Comparison of ENCODE assay signal across 8 mouse cellular contexts in genomic region chr2:135361798-135362197, GRCm38 (mm10).
DNase-seq lines count a peak whose midpoint lies in the region; ATAC-seq and TF ChIP-seq lines count a peak whose summit lies in the region.

No protein-coding gene starts in this region.

- no peak overlapping the region for H3K4me2 ChIP-seq in forebrain, embryonic 16.5 days (ENCODE audit: low read length)

- ATAC-seq in forebrain, embryonic 16.5 days = peak; percentile 58

- H3K36me3 ChIP-seq in forebrain, embryonic 16.5 days (ENCODE audit: control insufficient read depth, insufficient read depth) = no peaks in the 10 kb centered on the region

- 14% methylated on average over 1 of the region's 1 CpGs for WGBS in forebrain, embryonic 16.5 days

- no peak overlapping the region for H3K27ac ChIP-seq in left cerebral cortex, adult 2 months
- H3K27ac ChIP-seq in forebrain, embryonic 16.5 days (ENCODE audit: low read length) = no peak overlapping the region

- H3K4me3 ChIP-seq in left cerebral cortex, adult 2 months = no peak overlapping the region
- H3K4me3 ChIP-seq in forebrain, embryonic 16.5 days (replicated peaks; ENCODE audit: low read length) = no peak overlapping the region

- DNase-seq in adrenal gland, postnatal 10 days = peak; percentile 35
- DNase-seq in adrenal gland, adult 2 months = no peak
- no peak for DNase-seq in left cerebral cortex, adult 2 months (ENCODE audit: extremely low spot score in 1 of 2, low spot score in 2 of 2)
- no peak for DNase-seq in left cerebral cortex, adult 8-10 months (ENCODE audit: low spot score in 2 of 2)
- DNase-seq in brain, adult 2 months (ENCODE audit: low read depth, low spot score) = peak; percentile 70
- DNase-seq in lung, postnatal 10 days = peak; percentile 62
- no peak for DNase-seq in spleen, adult 18-20 months

- peak; percentile 78 for TF ChIP-seq CTCF in left cerebral cortex, adult 2 months (IDR thresholded peaks at IDR 0.05)

- H3K9ac ChIP-seq in forebrain, embryonic 16.5 days (replicated peaks; ENCODE audit: low read depth, low read length) = no peak overlapping the region

- no peaks in the 10 kb centered on the region for H3K9me3 ChIP-seq in forebrain, embryonic 16.5 days (ENCODE audit: control insufficient read depth, low read length)

- H3K27me3 ChIP-seq in forebrain, embryonic 16.5 days (replicated peaks; ENCODE audit: control insufficient read depth, insufficient read depth, low read length) = no peaks in the 10 kb centered on the region

- no peaks in the 10 kb centered on the region for H3K4me1 ChIP-seq in forebrain, embryonic 16.5 days (replicated peaks; ENCODE audit: control insufficient read depth, insufficient read depth, low read length)

- intact Hi-C loops in left cerebral cortex, adult 2 months (cut with DNase I) = loop anchor here (5.0 kb wide), 1 partner anchor 566 kb away; no protein-coding TSS in a partner anchor

Comparison
In these comparisons a context has a peak if more than half of its experiments do, and no peak if none do; other contexts are left out.
1. DNase-seq: peak in adrenal gland, postnatal 10 days (single experiment), brain, adult 2 months (single experiment) and lung, postnatal 10 days (single experiment); none in adrenal gland, adult 2 months (single experiment), left cerebral cortex, adult 2 months (0 of 2), left cerebral cortex, adult 8-10 months (0 of 2) and spleen, adult 18-20 months (0 of 2).